Mouse (Mus musculus): ENCODE data around the gene Serping1. TPM values are rescaled to one million over a fixed set of nuclear protein-coding genes. Genes with fewer than 3 reads are reported as not detected.

Gene Serping1
- total RNA-seq, 1 experiment from 2014 or later, result not detected

GRCm38 (mm10) chr2:84783840-84784566 lies 8.8 kb upstream of the Serping1 start:
- 0 out of 2 replicates have a peak, but pooled peaks have one; percentile 4 for ATAC-seq (replicated peaks; ENCODE audit: low read depth, poor library complexity, severe bottlenecking)

GRCm38 (mm10) chr2:84783315-84783714 lies 8.1 kb upstream of the Serping1 start:
- ATAC-seq (replicated peaks; ENCODE audit: low read depth, poor library complexity, severe bottlenecking), result peak; percentile 64

- peak; percentile 93 for ATAC-seq (replicated peaks; ENCODE audit: low read depth, poor library complexity, severe bottlenecking)
Observed at GRCm38 (mm10) chr2:84779210-84779609, 4.0 kb upstream of the Serping1 start.

- no peak for ATAC-seq (replicated peaks; ENCODE audit: low read depth, poor library complexity, severe bottlenecking)
Observed at GRCm38 (mm10) chr2:84777706-84778105, 2.5 kb upstream of the Serping1 start.

- ATAC-seq (replicated peaks; ENCODE audit: low read depth, poor library complexity, severe bottlenecking), result no peak
Observed at GRCm38 (mm10) chr2:84775665-84776064, 421 bp upstream of the Serping1 start.

- no peak for ATAC-seq (replicated peaks; ENCODE audit: low read depth, poor library complexity, severe bottlenecking)
Observed at GRCm38 (mm10) chr2:84774751-84775150, 493 bp downstream of the Serping1 start.

GRCm38 (mm10) chr2:84773195-84773594 lies 2.0 kb downstream of the Serping1 start:
- no peak for ATAC-seq (replicated peaks; ENCODE audit: low read depth, poor library complexity, severe bottlenecking)

- ATAC-seq (replicated peaks; ENCODE audit: low read depth, poor library complexity, severe bottlenecking), result no peak
Observed at GRCm38 (mm10) chr2:84772454-84772853, 2.8 kb downstream of the Serping1 start.

- ATAC-seq (replicated peaks; ENCODE audit: low read depth, poor library complexity, severe bottlenecking), result no peak
Observed at GRCm38 (mm10) chr2:84770501-84770900, 4.7 kb downstream of the Serping1 start.

- ATAC-seq (replicated peaks; ENCODE audit: low read depth, poor library complexity, severe bottlenecking), result no peak
Observed at GRCm38 (mm10) chr2:84762818-84763217, 12.4 kb downstream of the Serping1 start.

- no peak for ATAC-seq (replicated peaks; ENCODE audit: low read depth, poor library complexity, severe bottlenecking)
Observed at GRCm38 (mm10) chr2:84762295-84762694, 12.9 kb downstream of the Serping1 start.

GRCm38 (mm10) chr2:84761840-84762239 lies 13.4 kb downstream of the Serping1 start:
- no peak for ATAC-seq (replicated peaks; ENCODE audit: low read depth, poor library complexity, severe bottlenecking)

GRCm38 (mm10) chr2:84761309-84761708 lies 13.9 kb downstream of the Serping1 start:
- no peak for ATAC-seq (replicated peaks; ENCODE audit: low read depth, poor library complexity, severe bottlenecking)

- no peak for ATAC-seq (replicated peaks; ENCODE audit: low read depth, poor library complexity, severe bottlenecking)
Observed at GRCm38 (mm10) chr2:84760777-84761176, 14.5 kb downstream of the Serping1 start.

- ATAC-seq (replicated peaks; ENCODE audit: low read depth, poor library complexity, severe bottlenecking), result peak; percentile 93
Observed at GRCm38 (mm10) chr2:84758542-84759127, 16.6 kb downstream of the Serping1 start.

- peak; percentile 74 for ATAC-seq (replicated peaks; ENCODE audit: low read depth, poor library complexity, severe bottlenecking)
Observed at GRCm38 (mm10) chr2:84757026-84757682, 18.1 kb downstream of the Serping1 start.

- no peak for ATAC-seq (replicated peaks; ENCODE audit: low read depth, poor library complexity, severe bottlenecking)
Observed at GRCm38 (mm10) chr2:84756245-84756644, 19.0 kb downstream of the Serping1 start.

- no peak for ATAC-seq (replicated peaks; ENCODE audit: low read depth, poor library complexity, severe bottlenecking)
Observed at GRCm38 (mm10) chr2:84750115-84750514, 25.1 kb downstream of the Serping1 start.

- ATAC-seq (replicated peaks; ENCODE audit: low read depth, poor library complexity, severe bottlenecking), result no peak
Observed at GRCm38 (mm10) chr2:84744126-84744525, 31.1 kb downstream of the Serping1 start.

- ATAC-seq (replicated peaks; ENCODE audit: low read depth, poor library complexity, severe bottlenecking), result peak; percentile 79
Observed at GRCm38 (mm10) chr2:84743561-84743960, 31.7 kb downstream of the Serping1 start, which contains the start of gene Gm19426. Gene Gm19426, minus strand, starts transcription at chr2:84743655.
